Mouse (Mus musculus) megakaryocyte, embryonic 14.5 days (primary cell): ENCODE results near the gene Fut4.

Experiments used
- FLI1 ChIP-seq: IDR thresholded peaks from 2 replicates; pipeline ENCODE4 v1.6.1; 2012; ENCODE audit warnings: low read length, inconsistent platforms, mixed read lengths
- GATA1 ChIP-seq: IDR thresholded peaks from 3 replicates; pipeline ENCODE4 v1.6.1; 2012; ENCODE audit warnings: mixed read lengths, low read length, inconsistent platforms, borderline replicate concordance

- TF ChIP-seq GATA1 (no peak), FLI1 (no peak)
These were observed 23.8 kb downstream of the Fut4 start for GRCm38 (mm10) chr9:14728365-14728764.
